ENCODE assay signal across 8 mouse cellular contexts in genomic region chr10:77969274-77969972, GRCm38 (mm10). TPM values are rescaled to one million over a fixed set of nuclear protein-coding genes. Genes with fewer than 3 reads are reported as not detected.
DNase-seq lines count a peak whose midpoint lies in the region; ATAC-seq and TF ChIP-seq lines count a peak whose summit lies in the region.

No protein-coding gene starts in this region.

- H3K36me3 ChIP-seq in heart, postnatal 0 days (replicated peaks; ENCODE audit: control insufficient read depth, insufficient read depth, low read length) = no peaks in the 10 kb centered on the region
- H3K36me3 ChIP-seq in macrophage (ENCODE audit: inconsistent target) = no peaks in the 10 kb centered on the region

- H3K9me3 ChIP-seq in heart, postnatal 0 days (replicated peaks; ENCODE audit: control insufficient read depth, low read length) = no peaks in the 10 kb centered on the region

- 6% methylated on average over 26 of the region's 26 CpGs for WGBS in heart, postnatal 0 days
- 18% methylated on average over 25 of the region's 26 CpGs for WGBS in macrophage (ENCODE audit: missing documents)

- peak; percentile 43 for DNase-seq in T-cell, adult 2 months (ENCODE audit: low spot score)
- DNase-seq in embryo, embryonic 9.5 days (ENCODE audit: extremely low spot score) = peak; percentile 56
- no peak for DNase-seq in heart, postnatal 0 days (ENCODE audit: low spot score)
- peak; percentile 69 to 71 for DNase-seq in layer of hippocampus, postnatal 36 days
- peak; percentile 67 for DNase-seq in right cerebral cortex, postnatal 14 days
- no peak for DNase-seq in urinary bladder, postnatal 25 days (ENCODE audit: low spot score)

- H3K4me3 ChIP-seq in heart, postnatal 0 days (ENCODE audit: low read depth, low read length) = peak overlapping the region; percentile 12; the same call in 1 of the 2 replicates
- H3K4me3 ChIP-seq in macrophage (ENCODE audit: inconsistent target) = peak overlapping the region; percentile 7; the same call in 1 of the 2 replicates

- no peak overlapping the region for H3K9ac ChIP-seq in heart, postnatal 0 days (replicated peaks; ENCODE audit: low read depth, low read length)

- no peak overlapping the region for H3K27ac ChIP-seq in heart, postnatal 0 days (ENCODE audit: low read depth)
- peak overlapping the region; percentile 95 for H3K27ac ChIP-seq in macrophage

- no peak for TF ChIP-seq EP300 in heart, postnatal 0 days (IDR thresholded peaks at IDR 0.05; ENCODE audit: low read depth)

- no peaks in the 10 kb centered on the region for H3K4me1 ChIP-seq in heart, postnatal 0 days (ENCODE audit: control insufficient read depth, insufficient read depth)

- no peaks in the 10 kb centered on the region for H3K79me2 ChIP-seq in macrophage (ENCODE audit: inconsistent target)

- H3K27me3 ChIP-seq in heart, postnatal 0 days (ENCODE audit: control insufficient read depth, insufficient read depth, low read length) = peaks cover 31% of the 10 kb centered on the region

- peak; percentile 61 for ATAC-seq in CD4-positive, CD25-positive, alpha-beta regulatory T cell, adult 4 months
- no peak for ATAC-seq in heart, postnatal 0 days (ENCODE audit: insufficient read depth, low read depth)

- peak overlapping the region; percentile 43 for H3K4me2 ChIP-seq in heart, postnatal 0 days (ENCODE audit: low read depth, low read length)

- TF ChIP-seq CTCF in heart, postnatal 0 days (IDR thresholded peaks at IDR 0.05; ENCODE audit: low read depth) = no peak

RNA-seq across cellular contexts. Expression of gene Trpm2, which starts 0.9 kb away (rescaled TPM):
- polyA plus RNA-seq in CD4-positive, CD25-positive, alpha-beta regulatory T cell, adult 4 months (2017; shearing (Covaris generic)) = 1 to 10 TPM in 1 of 2 experiments, not detected in 1; 1.2 TPM
- total RNA-seq in heart, postnatal 0 days (2014; rRNA removed; ENCODE audit: low replicate concordance) = 0.27 and 2.4 TPM in 2 replicates
- 0.11 TPM in 2 replicates for polyA plus RNA-seq in heart, postnatal 0 days (2015; fragmentation: Nextera tagmentation; extraction: Ambion mirVana)
- total RNA-seq in layer of hippocampus, postnatal 36 days (2021) = 10 to 100 TPM; 30.3 to 40.0 TPM
- 100 to 1,000 TPM in 8 of 26 experiments, 10 to 100 TPM in 17, 1 to 10 TPM in 1; 7.4 to 153 (median 58.0) TPM for total RNA-seq in macrophage (2018; cell fraction: chromatin; rRNA removed)
- 10 to 100 TPM in 6 of 26 experiments, 1 to 10 TPM in 20; 2.9 to 18.3 (median 6.9) TPM for total RNA-seq in macrophage (2018; cell fraction: cytosol; rRNA removed)
- total RNA-seq in macrophage (2018; cell fraction: nucleus; rRNA removed) = 10 to 100 TPM; 13.1 to 91.6 (median 37.6) TPM
- polyA plus RNA-seq in macrophage (2018) = 2.6 to 5.5 TPM (median 4.7 TPM) in 3 replicates

RNA-seq across cellular contexts. Expression of gene 1810043G02Rik, which starts 8.9 kb away (rescaled TPM):
- 10 to 100 TPM in 1 of 2 experiments, 1 to 10 TPM in 1; 5.4 to 13.8 TPM for polyA plus RNA-seq in CD4-positive, CD25-positive, alpha-beta regulatory T cell, adult 4 months (2017; shearing (Covaris generic))
- total RNA-seq in heart, postnatal 0 days (2014; rRNA removed; ENCODE audit: low replicate concordance) = 14.8 and 48.9 TPM in 2 replicates
- 18.1 and 18.6 TPM in 2 replicates for polyA plus RNA-seq in heart, postnatal 0 days (2015; fragmentation: Nextera tagmentation; extraction: Ambion mirVana)
- 10 to 100 TPM; 34.6 to 37.4 TPM for total RNA-seq in layer of hippocampus, postnatal 36 days (2021)
- 10 to 100 TPM in 16 of 26 experiments, 1 to 10 TPM in 10; 2.3 to 21.6 (median 12.4) TPM for total RNA-seq in macrophage (2018; cell fraction: chromatin; rRNA removed)
- 10 to 100 TPM in 23 of 26 experiments, 1 to 10 TPM in 3; 8.3 to 21.8 (median 14.4) TPM for total RNA-seq in macrophage (2018; cell fraction: cytosol; rRNA removed)
- total RNA-seq in macrophage (2018; cell fraction: nucleus; rRNA removed) = 10 to 100 TPM in 16 of 26 experiments, 1 to 10 TPM in 10; 2.3 to 20.8 (median 12.9) TPM
- 9.8 to 15.6 TPM (median 10.6 TPM) in 3 replicates for polyA plus RNA-seq in macrophage (2018)

RNA-seq across cellular contexts. Expression of gene Pfkl, which starts 40.5 kb away (rescaled TPM):
- polyA plus RNA-seq in CD4-positive, CD25-positive, alpha-beta regulatory T cell, adult 4 months (2017; shearing (Covaris generic)) = 100 to 1,000 TPM in 1 of 2 experiments, 10 to 100 TPM in 1; 60.6 to 118 TPM
- total RNA-seq in heart, postnatal 0 days (2014; rRNA removed; ENCODE audit: low replicate concordance) = 353 and 356 TPM in 2 replicates
- 68.9 and 71.0 TPM in 2 replicates for polyA plus RNA-seq in heart, postnatal 0 days (2015; fragmentation: Nextera tagmentation; extraction: Ambion mirVana)
- total RNA-seq in layer of hippocampus, postnatal 36 days (2021) = 100 to 1,000 TPM; 201 to 209 TPM
- 10 to 100 TPM; 14.9 to 75.9 (median 37.3) TPM for total RNA-seq in macrophage (2018; cell fraction: chromatin; rRNA removed)
- 10 to 100 TPM in 25 of 26 experiments, 1 to 10 TPM in 1; 9.2 to 24.1 (median 16.9) TPM for total RNA-seq in macrophage (2018; cell fraction: cytosol; rRNA removed)
- total RNA-seq in macrophage (2018; cell fraction: nucleus; rRNA removed) = 10 to 100 TPM in 25 of 26 experiments, 1 to 10 TPM in 1; 9.2 to 39.2 (median 20.7) TPM
- polyA plus RNA-seq in macrophage (2018) = 12.8 to 25.9 TPM (median 18.5 TPM) in 3 replicates

Comparison
In these comparisons a context has a peak if more than half of its experiments do, and no peak if none do; other contexts are left out.
1. DNase-seq: peak in T-cell, adult 2 months (single experiment), embryo, embryonic 9.5 days (single experiment), layer of hippocampus, postnatal 36 days (2 of 2) and right cerebral cortex, postnatal 14 days (single experiment); none in heart, postnatal 0 days (single experiment) and urinary bladder, postnatal 25 days (single experiment).